Mouse (Mus musculus) gastrocnemius, adult 2 months (tissue): ENCODE results near the gene Rbm20. TPM values are rescaled to one million over a fixed set of nuclear protein-coding genes. Genes with fewer than 3 reads are reported as not detected.
"Not testable (repeated sequence)": the region's sequence is repeated elsewhere in the genome, so short reads cannot be mapped to it uniquely, and the experiment has no call there.

Source experiments
- DNase-seq: peaks from one replicate; pipeline ENCODE4 v3.0.0; 2022
- H3K27ac ChIP-seq: fragments of 200-600 bp; 2 replicates; pipeline ENCODE4 v1.8.1; 2022; ENCODE audit warnings: mild to moderate bottlenecking
- H3K4me3 ChIP-seq: fragments of 200-600 bp; 2 replicates; pipeline ENCODE4 v1.8.1; 2022; ENCODE audit warnings: mild to moderate bottlenecking, moderate library complexity
- CTCF ChIP-seq: fragments of 200-600 bp; IDR thresholded peaks from 2 replicates; pipeline ENCODE4 v1.8.1; 2022; ENCODE audit warnings: antibody characterized with exemption, mild to moderate bottlenecking, moderate library complexity
- intact Hi-C: fragments of 180-260 bp; cut with DNase I; formaldehyde crosslinking; loops from one replicate; pipeline ENCODE4 v1.15.1; 2025
- total RNA-seq, 2 experiments: library from RNA; stranded (reverse); gene quantifications; 2 replicates each; pipeline ENCODE4 v1.2.3; 2021

The Rbm20 gene
- total RNA-seq, 2 experiments from 2014 or later, result 72.6 to 73.2 TPM

- Histone ChIP-seq H3K27ac (peak overlapping the region; percentile 48), H3K4me3 (peak overlapping the region; percentile 95)
- intact Hi-C loops, result loop anchor here (5.0 kb wide), 1 partner anchor 36 kb away; the partner anchor contains the start of genes Bbip1 and Shoc2
These were observed 229.1 kb downstream of the Rbm20 start for GRCm38 (mm10) chr19:53906033-53906702.

GRCm38 (mm10) chr19:53906703-53907070, 229.6 kb downstream of the Rbm20 start:
- H3K4me3 ChIP-seq, DNase-seq, H3K27ac ChIP-seq: not testable (repeated sequence)
- intact Hi-C loops, result loop anchor here (5.0 kb wide), 1 partner anchor 36 kb away; the partner anchor contains the start of genes Bbip1 and Shoc2

More at GRCm38 (mm10) chr19:53906033-53906702, 229.1 kb downstream of the Rbm20 start:
- TF ChIP-seq CTCF, result no peak
- DNase-seq, result no peak

DNA sequence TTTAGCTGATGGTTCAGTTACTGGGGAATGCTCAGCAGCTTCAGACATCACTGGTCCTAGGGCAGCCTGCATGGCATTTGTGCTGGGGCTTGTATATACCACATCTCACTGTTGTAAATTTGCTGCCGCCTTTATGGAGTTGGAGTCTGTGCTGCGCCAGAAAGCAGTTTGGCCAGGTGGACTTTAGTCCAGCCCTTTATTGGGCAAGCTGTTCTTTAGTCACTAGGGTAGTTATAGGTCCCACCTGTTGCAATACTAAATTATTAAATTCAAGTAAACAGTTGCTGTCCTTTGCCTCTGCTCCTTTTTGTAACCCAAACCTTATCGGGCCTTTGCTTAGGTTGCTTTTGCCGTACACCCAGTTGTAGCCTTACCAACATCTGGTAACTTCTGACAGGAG, 237.8 kb downstream of the Rbm20 start:
- intact Hi-C loops, result no loop called here
- no peak for TF ChIP-seq CTCF
- no peak for DNase-seq
- Histone ChIP-seq H3K4me3 (no peak overlapping the region), H3K27ac (no peak overlapping the region)

Other genes with a start within 250 kb of the Rbm20 start
- gene Dusp5, start 148.2 kb upstream of the Rbm20 start, total RNA-seq, result 1 to 10 TPM in 1 of 2 experiments, under 1 TPM in 1; 0.86 to 1.2 TPM
- gene Nutf2-ps1, start 88.2 kb upstream of the Rbm20 start, total RNA-seq, result 10 to 100 TPM; 67.8 to 83.3 TPM
- gene Smc3, start 76.9 kb upstream of the Rbm20 start, total RNA-seq, result 10 to 100 TPM; 15.6 to 20.0 TPM
- 10 to 100 TPM; 14.8 to 16.8 TPM for gene Pdcd4, start 214.9 kb downstream of the Rbm20 start, total RNA-seq